Comparison of ENCODE assay signal across 8 mouse cellular contexts in the genomic region with DNA sequence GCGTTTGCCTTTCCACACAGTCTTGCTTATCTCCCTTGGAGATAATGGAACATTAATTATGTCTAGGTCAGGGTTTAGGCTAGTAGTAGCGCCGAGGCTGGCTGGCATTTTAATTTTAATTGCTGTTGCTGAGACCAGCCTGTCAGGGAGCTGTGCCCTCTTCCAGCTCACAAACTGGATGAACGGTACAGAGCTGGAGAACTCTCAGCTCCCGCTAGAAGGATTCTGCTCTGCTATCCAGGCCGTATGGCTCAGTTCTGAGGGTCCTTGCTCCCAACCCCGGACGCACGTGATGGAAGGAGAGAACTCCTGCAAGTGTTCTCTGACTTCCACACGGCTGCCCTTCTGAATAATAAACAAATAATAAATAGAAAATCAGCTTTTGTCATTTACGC. TPM values are rescaled to one million over a fixed set of nuclear protein-coding genes. Genes with fewer than 3 reads are reported as not detected.
DNase-seq lines count a peak whose midpoint lies in the region; ATAC-seq lines count a peak whose summit lies in the region.

No protein-coding gene starts in this region.

- 0 out of 2 replicates have a peak overlapping the region, but pooled peaks have one; percentile 24 for H3K27ac ChIP-seq in kidney, embryonic 14.5 days (ENCODE audit: low read depth, low read length)
- H3K27ac ChIP-seq in hindbrain, embryonic 11.5 days (ENCODE audit: low read depth, low read length): 0 out of 2 replicates have a peak overlapping the region, but pooled peaks have one; percentile 36
- no peak overlapping the region for H3K27ac ChIP-seq in midbrain, embryonic 12.5 days (replicated peaks)

- peak overlapping the region; percentile 60 for H3K9ac ChIP-seq in kidney, embryonic 14.5 days (ENCODE audit: low read depth, low read length)
- peak overlapping the region; percentile 65 for H3K9ac ChIP-seq in hindbrain, embryonic 11.5 days (ENCODE audit: low read depth, low read length)
- H3K9ac ChIP-seq in midbrain, embryonic 12.5 days (replicated peaks): peak overlapping the region; percentile 52

- 28% methylated on average over 11 of the region's 11 CpGs for WGBS in kidney, embryonic 14.5 days
- WGBS in hindbrain, embryonic 11.5 days: 33% methylated on average over 11 of the region's 11 CpGs
- WGBS in midbrain, embryonic 12.5 days: 30% methylated on average over 11 of the region's 11 CpGs

- H3K4me2 ChIP-seq in kidney, embryonic 14.5 days (replicated peaks; ENCODE audit: low read depth, low read length): peak overlapping the region; percentile 94
- H3K4me2 ChIP-seq in hindbrain, embryonic 11.5 days (replicated peaks; ENCODE audit: low read depth, low read length): peak overlapping the region; percentile 94
- peak overlapping the region; percentile 77 for H3K4me2 ChIP-seq in midbrain, embryonic 12.5 days (replicated peaks)

- no peak for DNase-seq in kidney, adult 18-20 months
- DNase-seq in brain, adult 2 months (ENCODE audit: low read depth, low spot score): peak; percentile 45
- DNase-seq in hindbrain, embryonic 11.5 days (ENCODE audit: low spot score): peak; percentile 31
- no peak for DNase-seq in layer of hippocampus, adult 11-12 months (ENCODE audit: low spot score)

- peak overlapping the region; percentile 85 for H3K4me3 ChIP-seq in kidney, embryonic 14.5 days (ENCODE audit: low read length)
- peak overlapping the region; percentile 68 for H3K4me3 ChIP-seq in hindbrain, embryonic 11.5 days (ENCODE audit: low read depth, low read length)
- peak overlapping the region; percentile 76 for H3K4me3 ChIP-seq in midbrain, embryonic 12.5 days

- no peaks in the 10 kb centered on the region for H3K36me3 ChIP-seq in kidney, embryonic 14.5 days (ENCODE audit: control insufficient read depth, insufficient read depth, low read length)
- no peaks in the 10 kb centered on the region for H3K36me3 ChIP-seq in hindbrain, embryonic 11.5 days (ENCODE audit: control insufficient read depth, insufficient read depth, low read length)
- H3K36me3 ChIP-seq in midbrain, embryonic 12.5 days: no peaks in the 10 kb centered on the region

- 0 out of 2 replicates have a peak, but pooled peaks have one; percentile 6 for ATAC-seq in kidney, embryonic 14.5 days (ENCODE audit: low FRiP score, low TSS enrichment)
- ATAC-seq in hindbrain, embryonic 11.5 days (ENCODE audit: low FRiP score): no peak
- peak; percentile 28; the same call in 1 of the 2 replicates for ATAC-seq in midbrain, embryonic 12.5 days (ENCODE audit: low FRiP score, low read depth)
- ATAC-seq in megakaryocyte progenitor cell, adult 5-6 weeks (replicated peaks; ENCODE audit: poor library complexity): no peak
- ATAC-seq in monocyte, adult 5-6 weeks (replicated peaks; ENCODE audit: insufficient number of reproducible peaks, low FRiP score, low TSS enrichment, poor library complexity, severe bottlenecking): no peak

- H3K9me3 ChIP-seq in kidney, embryonic 14.5 days (ENCODE audit: control insufficient read depth, low read length): no peaks in the 10 kb centered on the region
- no peaks in the 10 kb centered on the region for H3K9me3 ChIP-seq in hindbrain, embryonic 11.5 days (ENCODE audit: control insufficient read depth, low read length)
- no peaks in the 10 kb centered on the region for H3K9me3 ChIP-seq in midbrain, embryonic 12.5 days

- no peaks in the 10 kb centered on the region for H3K27me3 ChIP-seq in kidney, embryonic 14.5 days (ENCODE audit: control insufficient read depth, insufficient read depth, low read length)
- no peaks in the 10 kb centered on the region for H3K27me3 ChIP-seq in hindbrain, embryonic 11.5 days (ENCODE audit: control insufficient read depth, insufficient read depth, low read length)
- peaks cover 11% of the 10 kb centered on the region for H3K27me3 ChIP-seq in midbrain, embryonic 12.5 days

- peaks cover 8% of the 10 kb centered on the region; the same call in 1 of the 2 replicates for H3K4me1 ChIP-seq in kidney, embryonic 14.5 days (ENCODE audit: control insufficient read depth, insufficient read depth, low read length)
- 0 out of 2 replicates have a peak, but pooled peaks cover 2% of the 10 kb centered on the region for H3K4me1 ChIP-seq in hindbrain, embryonic 11.5 days (replicated peaks; ENCODE audit: control insufficient read depth, insufficient read depth, low read length)
- H3K4me1 ChIP-seq in midbrain, embryonic 12.5 days: peaks cover 16% of the 10 kb centered on the region

RNA-seq across cellular contexts. Expression of gene Rcan3, which starts 0.7 kb away (rescaled TPM):
- polyA plus RNA-seq in kidney, embryonic 14.5 days (2014; fragmentation: Nextera tagmentation; extraction: Ambion mirVana): 14.1 and 15.2 TPM in 2 replicates
- polyA plus RNA-seq in hindbrain, embryonic 11.5 days (2014; fragmentation: Nextera tagmentation; extraction: Ambion mirVana): 11.0 and 13.9 TPM in 2 replicates
- polyA plus RNA-seq in midbrain, embryonic 12.5 days (2016; fragmentation: Nextera tagmentation; extraction: Ambion mirVana): 17.5 and 17.6 TPM in 2 replicates
- 3.6 and 5.6 TPM in 2 replicates for total RNA-seq in megakaryocyte progenitor cell, adult 5-6 weeks (2015)
- total RNA-seq in megakaryocyte progenitor cell, adult 5-6 weeks (2017): 4.1 and 7.7 TPM in 2 replicates
- 0.75 to 4.6 TPM (median 3.8 TPM) in 3 replicates for total RNA-seq in monocyte, adult 5-6 weeks (2017)

RNA-seq across cellular contexts. Expression of gene Ncmap, which starts 36.4 kb away (rescaled TPM):
- 2.5 and 2.9 TPM in 2 replicates for polyA plus RNA-seq in kidney, embryonic 14.5 days (2014; fragmentation: Nextera tagmentation; extraction: Ambion mirVana)
- polyA plus RNA-seq in hindbrain, embryonic 11.5 days (2014; fragmentation: Nextera tagmentation; extraction: Ambion mirVana): 0.75 TPM in 1 of 2 replicates, not detected in the other
- polyA plus RNA-seq in midbrain, embryonic 12.5 days (2016; fragmentation: Nextera tagmentation; extraction: Ambion mirVana): 0.58 and 0.65 TPM in 2 replicates
- total RNA-seq in megakaryocyte progenitor cell, adult 5-6 weeks (2015): 0.25 TPM in 1 of 2 replicates, not detected in the other
- total RNA-seq in megakaryocyte progenitor cell, adult 5-6 weeks (2017): not detected in 2 replicates
- not detected in 3 replicates for total RNA-seq in monocyte, adult 5-6 weeks (2017)

Comparison
In these comparisons a context has a peak if more than half of its experiments do, and no peak if none do; other contexts are left out.
1. ATAC-seq: peak in kidney, embryonic 14.5 days (single experiment) and midbrain, embryonic 12.5 days (single experiment); none in hindbrain, embryonic 11.5 days (single experiment), megakaryocyte progenitor cell, adult 5-6 weeks (single experiment) and monocyte, adult 5-6 weeks (single experiment).
2. DNase-seq: peak in brain, adult 2 months (single experiment) and hindbrain, embryonic 11.5 days (single experiment); none in kidney, adult 18-20 months (single experiment) and layer of hippocampus, adult 11-12 months (single experiment).
3. Peak in every context shown above with its lines, with median percentiles within 50 percentile points of each other: H3K4me2 ChIP-seq, H3K4me3 ChIP-seq and H3K9ac ChIP-seq.